Mouse (Mus musculus): Measurements from ENCODE around the gene 4930595D18Rik. TPM values are rescaled to one million over a fixed set of nuclear protein-coding genes. Genes with fewer than 3 reads are reported as not detected.

Gene 4930595D18Rik
- polyA plus RNA-seq, 1 experiment from 2014 or later, result not detected

DNA sequence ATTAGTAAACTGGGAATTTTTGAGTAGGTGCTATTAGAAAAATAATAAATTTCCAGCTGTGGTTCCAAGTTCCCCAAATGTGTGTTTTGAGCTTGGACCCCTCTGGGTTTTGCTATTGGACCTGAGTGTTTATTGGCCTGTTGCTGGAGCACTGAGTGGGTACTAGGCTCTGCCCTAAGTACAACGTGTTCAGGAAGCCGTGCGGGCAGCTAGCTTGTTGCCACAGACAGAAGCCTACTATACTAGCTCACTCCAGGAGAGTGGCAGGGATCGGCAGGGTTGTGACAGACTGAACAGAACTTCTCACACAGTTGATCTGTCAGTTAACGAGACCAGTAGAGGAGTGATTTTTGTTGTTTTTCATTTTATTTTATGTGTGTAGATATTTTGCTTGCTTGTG lies 6.1 kb upstream of the 4930595D18Rik start:
- peaks cover 87% of the 10 kb centered on the region for H3K79me2 ChIP-seq (ENCODE audit: inconsistent target)
- H3K27ac ChIP-seq, result no peak overlapping the region
- WGBS (ENCODE audit: missing documents), result 75% methylated on average over 5 of the region's 5 CpGs
- no peak overlapping the region for H3K4me3 ChIP-seq (ENCODE audit: inconsistent target)
- no peaks in the 10 kb centered on the region for H3K36me3 ChIP-seq (ENCODE audit: inconsistent target)

DNA sequence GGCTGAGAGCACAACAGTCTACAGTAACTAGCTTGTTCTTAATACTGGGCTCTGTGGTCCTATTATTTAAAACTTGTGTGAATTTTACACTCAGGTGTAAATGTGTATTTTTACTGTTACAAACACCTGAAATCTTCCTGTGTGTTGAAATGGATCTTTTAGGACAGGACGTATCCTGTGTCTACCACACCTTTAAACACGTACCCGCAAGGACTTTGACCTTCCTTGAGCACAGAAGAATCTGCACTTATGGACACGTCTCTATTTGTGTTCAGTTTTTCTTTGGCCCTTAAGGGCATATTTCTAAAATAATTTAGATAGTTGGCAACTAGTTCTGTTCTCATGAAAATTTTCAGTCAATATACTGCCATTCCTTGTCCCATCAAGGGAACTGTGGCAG lies 4.0 kb upstream of the 4930595D18Rik start:
- Histone ChIP-seq H3K79me2 (ENCODE audit: inconsistent target) (peaks cover 92% of the 10 kb centered on the region), H3K27ac (no peak overlapping the region), H3K4me3 (ENCODE audit: inconsistent target) (no peak overlapping the region), H3K36me3 (ENCODE audit: inconsistent target) (no peaks in the 10 kb centered on the region)
- 100% methylated on average over 4 of the region's 4 CpGs for WGBS (ENCODE audit: missing documents)

- H3K79me2 ChIP-seq (ENCODE audit: inconsistent target), result peaks cover 92% of the 10 kb centered on the region
- no peaks in the 10 kb centered on the region for H3K36me3 ChIP-seq (ENCODE audit: inconsistent target)
- no peak overlapping the region for H3K4me3 ChIP-seq (ENCODE audit: inconsistent target)
- 100% methylated on average over 3 of the region's 3 CpGs for WGBS (ENCODE audit: missing documents)
- peak overlapping the region; percentile 59 for H3K27ac ChIP-seq
These were observed 2.7 kb upstream of the 4930595D18Rik start for GRCm38 (mm10) chr12:111186986-111187385.

DNA sequence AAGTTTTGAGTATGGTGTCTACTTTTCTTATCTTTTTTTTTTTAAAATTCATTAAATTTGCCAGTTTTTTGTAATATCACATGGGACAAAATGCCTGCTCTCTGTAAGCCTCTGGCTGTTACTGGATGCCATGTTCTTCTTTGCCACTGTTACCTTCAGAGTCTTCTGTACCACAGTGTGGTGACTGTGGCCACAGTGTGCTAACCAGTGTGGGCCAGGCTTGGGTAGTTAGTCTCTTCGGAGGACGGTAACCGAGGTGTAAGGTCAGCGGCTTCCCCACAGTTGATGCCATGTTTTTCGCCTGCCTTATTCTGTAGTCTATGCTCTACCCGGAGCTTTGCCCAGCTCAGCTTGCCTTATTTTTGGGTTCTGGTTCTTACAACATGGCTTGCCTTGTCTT lies 1.9 kb downstream of the 4930595D18Rik start:
- Histone ChIP-seq H3K27ac (no peak overlapping the region), H3K79me2 (ENCODE audit: inconsistent target) (peaks cover 92% of the 10 kb centered on the region), H3K36me3 (ENCODE audit: inconsistent target) (no peaks in the 10 kb centered on the region), H3K4me3 (ENCODE audit: inconsistent target) (no peak overlapping the region)
- WGBS (ENCODE audit: missing documents), result 95% methylated on average over 6 of the region's 6 CpGs

- H3K27ac ChIP-seq, result no peak overlapping the region
- H3K36me3 ChIP-seq (ENCODE audit: inconsistent target), result no peaks in the 10 kb centered on the region
- H3K4me3 ChIP-seq (ENCODE audit: inconsistent target), result no peak overlapping the region
- 75% methylated on average over 5 of the region's 5 CpGs for WGBS (ENCODE audit: missing documents)
- H3K79me2 ChIP-seq (ENCODE audit: inconsistent target), result peaks cover 94% of the 10 kb centered on the region
These were observed 2.4 kb downstream of the 4930595D18Rik start for GRCm38 (mm10) chr12:111181848-111182247.

DNA sequence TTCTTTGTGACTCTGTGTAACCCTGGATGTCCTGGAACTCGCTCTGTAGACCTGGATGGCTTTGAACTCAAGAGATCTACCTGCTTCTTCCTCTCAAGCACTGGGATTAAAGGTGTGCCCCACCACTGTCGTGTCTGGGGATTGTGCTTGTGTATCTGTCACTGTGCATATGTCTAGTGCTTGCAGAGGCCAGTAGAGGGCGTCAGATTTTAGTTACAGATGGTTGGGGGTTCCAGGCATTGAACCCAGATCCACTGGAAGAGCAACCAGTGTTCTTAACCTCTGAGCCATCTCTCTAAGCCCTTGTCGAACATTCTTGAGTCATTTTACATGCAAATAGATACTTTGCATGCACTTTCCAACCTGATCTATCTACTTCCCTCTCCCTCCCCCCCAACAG lies 5.5 kb downstream of the 4930595D18Rik start:
- WGBS (ENCODE audit: missing documents), result 93% methylated on average over 4 of the region's 4 CpGs
- Histone ChIP-seq H3K27ac (no peak overlapping the region), H3K79me2 (ENCODE audit: inconsistent target) (peaks cover 100% of the 10 kb centered on the region), H3K36me3 (ENCODE audit: inconsistent target) (no peaks in the 10 kb centered on the region), H3K4me3 (ENCODE audit: inconsistent target) (no peak overlapping the region)

GRCm38 (mm10) chr12:111168891-111169290 lies 15.4 kb downstream of the 4930595D18Rik start:
- H3K4me3 ChIP-seq (ENCODE audit: inconsistent target), result no peak overlapping the region
- peaks cover 70% of the 10 kb centered on the region for H3K79me2 ChIP-seq (ENCODE audit: inconsistent target)
- WGBS (ENCODE audit: missing documents), result 96% methylated on average over 4 of the region's 4 CpGs
- H3K27ac ChIP-seq, result no peak overlapping the region
- no peaks in the 10 kb centered on the region for H3K36me3 ChIP-seq (ENCODE audit: inconsistent target)

DNA sequence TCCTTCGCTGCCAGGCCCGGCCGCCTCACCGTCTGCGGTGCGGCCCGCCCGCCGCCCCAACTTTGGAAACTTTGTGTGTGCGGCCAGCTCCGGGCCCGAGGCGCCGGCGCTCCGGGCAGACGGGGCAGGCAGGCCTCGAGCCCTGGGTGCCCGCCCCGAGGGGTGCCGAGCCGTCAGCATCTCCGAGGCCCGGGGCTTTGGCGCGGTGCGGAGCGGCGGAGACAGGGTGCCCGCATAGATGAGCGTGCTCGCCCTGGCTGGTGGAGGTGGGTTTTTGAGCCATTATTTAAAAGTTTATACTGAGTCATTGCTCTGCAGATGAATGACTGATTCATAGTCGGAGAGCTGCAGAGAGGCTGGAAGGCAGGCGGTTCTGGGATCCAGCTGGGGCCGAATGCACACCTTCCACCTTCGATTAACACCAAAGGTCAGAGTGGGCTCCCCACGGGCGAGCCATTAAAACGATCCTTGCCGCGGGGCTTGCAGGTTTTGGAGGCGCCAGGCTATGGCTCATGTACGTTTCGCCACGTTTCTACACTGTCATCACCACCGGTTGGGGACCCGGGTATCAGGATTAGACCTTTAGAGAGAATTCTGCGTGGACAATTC lies 17.5 kb downstream of the 4930595D18Rik start:
- peak overlapping the region; percentile 45; the same call in 1 of the 2 replicates for H3K27ac ChIP-seq
- under 1% methylated on average over 48 of the region's 48 CpGs for WGBS (ENCODE audit: missing documents)
- H3K36me3 ChIP-seq (ENCODE audit: inconsistent target), result no peaks in the 10 kb centered on the region
- H3K79me2 ChIP-seq (ENCODE audit: inconsistent target), result peaks cover 49% of the 10 kb centered on the region
- H3K4me3 ChIP-seq (ENCODE audit: inconsistent target), result peak overlapping the region; percentile 74

GRCm38 (mm10) chr12:111165831-111166591 lies 18.3 kb downstream of the 4930595D18Rik start, which contains the start of gene Traf3:
Gene Traf3 (plus strand): TSS chr12:111166370.
- peak within 1 kb of the TSS; percentile 61 for H3K27ac ChIP-seq
- 5% methylated on average over 62 of the region's 105 CpGs for WGBS (ENCODE audit: missing documents)
- H3K79me2 ChIP-seq (ENCODE audit: inconsistent target), result peaks cover 41% of the 10 kb centered on the region
- H3K4me3 ChIP-seq (ENCODE audit: inconsistent target), result peak within 1 kb of the TSS; percentile 74
- no peaks in the 10 kb centered on the region for H3K36me3 ChIP-seq (ENCODE audit: inconsistent target)

GRCm38 (mm10) chr12:111165146-111165812 lies 19.0 kb downstream of the 4930595D18Rik start:
- Histone ChIP-seq H3K27ac (peak overlapping the region; percentile 61), H3K36me3 (ENCODE audit: inconsistent target) (no peaks in the 10 kb centered on the region), H3K79me2 (ENCODE audit: inconsistent target) (peaks cover 34% of the 10 kb centered on the region), H3K4me3 (ENCODE audit: inconsistent target) (no peak overlapping the region; the same call in 1 of the 2 replicates)
- WGBS (ENCODE audit: missing documents), result 73% methylated on average over 10 of the region's 10 CpGs

DNA sequence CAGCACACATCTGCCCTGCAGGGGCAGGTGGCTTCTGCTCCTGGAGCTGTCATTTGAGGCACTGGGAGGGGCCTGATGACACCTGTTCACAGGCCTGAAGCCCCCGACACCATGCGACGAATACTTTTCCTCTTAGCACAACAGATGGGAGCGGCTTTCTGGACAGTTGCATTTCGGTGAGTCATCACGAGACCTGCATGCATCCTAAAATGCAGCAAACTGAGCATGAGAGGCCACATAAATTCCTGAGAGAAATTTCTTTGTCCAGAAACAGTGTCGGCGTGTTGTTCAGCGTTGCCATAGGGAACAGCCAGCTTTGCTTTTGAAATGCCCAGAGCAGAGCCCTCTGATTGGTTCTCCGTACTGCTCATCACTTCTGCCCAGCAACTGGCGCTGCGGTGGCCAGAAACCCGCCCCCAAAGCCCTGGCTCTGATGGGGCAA lies 20.0 kb downstream of the 4930595D18Rik start:
- Histone ChIP-seq H3K4me3 (ENCODE audit: inconsistent target) (peak overlapping the region; percentile 12; the same call in 1 of the 2 replicates), H3K27ac (no peak overlapping the region), H3K79me2 (ENCODE audit: inconsistent target) (peaks cover 24% of the 10 kb centered on the region), H3K36me3 (ENCODE audit: inconsistent target) (no peaks in the 10 kb centered on the region)
- 6% methylated on average over 13 of the region's 13 CpGs for WGBS (ENCODE audit: missing documents)

DNA sequence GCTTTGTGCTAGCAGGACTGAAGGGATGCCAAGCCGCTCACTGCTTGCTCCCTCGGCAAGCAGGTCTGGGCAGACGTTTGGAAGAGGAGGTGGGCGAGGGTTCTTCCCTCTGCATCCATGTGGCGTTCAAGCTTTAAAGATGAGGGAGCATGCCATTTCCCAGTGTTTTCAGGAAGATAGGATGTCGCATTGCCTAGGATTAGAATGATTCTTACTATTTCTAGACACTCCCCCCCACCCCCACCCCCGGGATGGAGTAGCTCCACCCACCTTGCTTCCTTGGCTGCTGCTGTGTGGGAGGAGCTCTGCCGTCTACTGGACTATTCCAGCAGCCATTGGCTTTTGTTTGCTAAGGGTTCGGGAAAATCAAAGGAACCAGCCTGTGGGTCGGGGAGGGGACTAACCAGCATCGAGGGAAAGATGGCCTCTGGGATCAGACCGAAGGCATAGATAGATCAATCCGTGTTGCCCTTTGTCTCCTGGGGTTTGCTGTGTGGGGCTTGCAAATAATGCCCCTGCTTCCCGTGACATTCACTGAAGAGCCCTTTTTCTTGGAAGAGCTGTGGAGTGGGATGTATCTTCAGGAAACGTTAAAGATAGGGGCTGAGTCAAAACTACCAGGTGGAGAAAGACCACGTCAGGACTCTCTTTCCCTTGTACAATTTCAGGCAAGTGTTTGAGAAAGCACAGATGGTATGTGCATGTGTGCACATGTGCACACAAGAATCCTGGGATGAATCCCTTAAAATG lies 21.8 kb downstream of the 4930595D18Rik start:
- Histone ChIP-seq H3K36me3 (ENCODE audit: inconsistent target) (no peaks in the 10 kb centered on the region), H3K27ac (no peak overlapping the region), H3K4me3 (ENCODE audit: inconsistent target) (no peak overlapping the region), H3K79me2 (ENCODE audit: inconsistent target) (peaks cover 7% of the 10 kb centered on the region)
- 43% methylated on average over 15 of the region's 16 CpGs for WGBS (ENCODE audit: missing documents)

- 62% methylated on average over 7 of the region's 7 CpGs for WGBS (ENCODE audit: missing documents)
- Histone ChIP-seq H3K36me3 (ENCODE audit: inconsistent target) (no peaks in the 10 kb centered on the region), H3K4me3 (ENCODE audit: inconsistent target) (no peak overlapping the region), H3K27ac (no peak overlapping the region), H3K79me2 (ENCODE audit: inconsistent target) (peaks cover 1% of the 10 kb centered on the region)
These were observed 22.4 kb downstream of the 4930595D18Rik start for GRCm38 (mm10) chr12:111161943-111162311.

GRCm38 (mm10) chr12:111160871-111161270 lies 23.4 kb downstream of the 4930595D18Rik start:
- Histone ChIP-seq H3K4me3 (ENCODE audit: inconsistent target) (no peak overlapping the region), H3K27ac (peak overlapping the region; percentile 93; the same call in 1 of the 2 replicates), H3K36me3 (ENCODE audit: inconsistent target) (no peaks in the 10 kb centered on the region), H3K79me2 (ENCODE audit: inconsistent target) (no peaks in the 10 kb centered on the region)
- 95% methylated on average over 10 of the region's 10 CpGs for WGBS (ENCODE audit: missing documents)
